ENCODE assay signal across 7 mouse cellular contexts in the genomic region with DNA sequence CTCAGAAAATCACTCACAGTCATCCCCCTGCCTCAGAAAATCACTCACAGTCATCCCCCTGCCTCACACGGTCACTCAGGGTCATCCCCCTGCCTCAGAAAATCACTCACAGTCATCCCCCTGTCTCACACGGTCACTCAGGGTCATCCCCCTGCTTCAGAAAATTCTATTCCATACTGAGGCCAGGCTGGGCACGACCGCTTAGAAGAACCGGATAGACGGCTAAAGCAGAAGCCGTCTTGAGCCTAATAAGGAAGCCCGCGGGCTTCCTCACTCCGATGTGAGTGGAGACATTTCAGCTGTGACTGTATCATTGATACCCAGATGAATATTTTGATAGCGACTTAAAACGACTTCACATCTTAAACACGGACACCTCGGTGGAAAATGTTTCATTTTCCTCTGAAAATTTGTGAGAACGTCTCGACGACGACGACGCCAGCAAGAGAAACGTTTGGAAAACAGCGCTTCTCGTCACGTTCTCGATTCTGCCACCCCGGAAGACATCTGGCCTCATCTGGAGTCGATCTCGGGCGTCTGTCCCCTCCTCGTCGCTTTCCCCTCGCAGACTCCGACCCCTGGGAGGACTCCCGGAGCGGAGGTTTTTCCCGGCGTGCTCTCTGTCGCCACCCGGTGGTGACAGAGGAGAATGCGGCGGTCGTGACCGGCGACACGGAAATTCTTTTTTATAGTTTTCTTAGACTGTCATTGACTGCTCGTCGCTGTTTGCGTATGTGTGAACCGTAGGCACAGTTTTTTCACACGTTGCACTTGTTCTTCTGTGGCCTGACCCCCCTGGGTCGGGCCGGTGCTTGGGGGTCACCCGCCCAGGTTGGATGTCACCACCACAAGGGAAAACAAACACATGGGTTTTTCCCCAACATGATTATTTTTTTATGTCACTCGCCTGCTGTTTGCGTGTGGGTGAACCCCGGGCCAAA. TPM values are rescaled to one million over a fixed set of nuclear protein-coding genes. Genes with fewer than 3 reads are reported as not detected.
DNase-seq lines count a peak whose midpoint lies in the region; ATAC-seq lines count a peak whose summit lies in the region.
"Not testable (repeated sequence)": the region's sequence is repeated elsewhere in the genome, so short reads cannot be mapped to it uniquely, and the experiment has no call there.

No protein-coding gene starts in this region.

- peak; percentile 56 for DNase-seq in adrenal gland, adult 8-10 months
- DNase-seq in embryo, embryonic 10 days (ENCODE audit: low spot score): peak; percentile 30
- peak; percentile 77 to 89 for DNase-seq in gastrocnemius, postnatal 4 days (ENCODE audit: low spot score in 2 of 2)
- peak; percentile 54 to 82 for DNase-seq in kidney, adult 8-10 months
- DNase-seq in left cerebral cortex, postnatal 4 days: peak; percentile 74
- peak; percentile 44 for DNase-seq in midbrain, embryonic 14.5 days
- peak; percentile 75 to 83 for DNase-seq in spleen, adult 18-20 months

- H3K4me3 ChIP-seq in midbrain, embryonic 14.5 days (replicated peaks; ENCODE audit: low read depth, low read length): not testable (repeated sequence)

- intact Hi-C loops in left cerebral cortex, postnatal 4 days (cut with DNase I): loop anchor here (2.0 kb wide), 1 partner anchor 15 kb away; no protein-coding TSS in a partner anchor

- ATAC-seq in midbrain, embryonic 14.5 days (ENCODE audit: low FRiP score, low TSS enrichment): 0 out of 2 replicates have a peak, but pooled peaks have one; percentile 0

- H3K9ac ChIP-seq in midbrain, embryonic 14.5 days (replicated peaks; ENCODE audit: low read length): not testable (repeated sequence)

- WGBS in midbrain, embryonic 14.5 days: 58% methylated on average over 56 of the region's 56 CpGs

- H3K9me3 ChIP-seq in midbrain, embryonic 14.5 days (ENCODE audit: control insufficient read depth, low read length): peaks cover 61% of the 10 kb centered on the region

- H3K4me2 ChIP-seq in midbrain, embryonic 14.5 days (ENCODE audit: low read length): peak overlapping the region; percentile 1; the same call in 1 of the 2 replicates

- H3K27ac ChIP-seq in midbrain, embryonic 14.5 days (replicated peaks; ENCODE audit: low read depth, low read length): 0 out of 2 replicates have a peak overlapping the region, but pooled peaks have one; percentile 74

- peaks cover 43% of the 10 kb centered on the region for H3K36me3 ChIP-seq in midbrain, embryonic 14.5 days (ENCODE audit: control insufficient read depth, insufficient read depth, low read length)

- not testable (repeated sequence) for H3K4me1 ChIP-seq in midbrain, embryonic 14.5 days (ENCODE audit: control insufficient read depth, insufficient read depth, low read length)

- H3K27me3 ChIP-seq in midbrain, embryonic 14.5 days (ENCODE audit: control insufficient read depth, insufficient read depth, low read length): not testable (repeated sequence)

RNA-seq across cellular contexts. Expression of gene Gm21887, which starts 19.5 kb away (rescaled TPM):
- 100 to 1,000 TPM; 122 to 338 (median 214) TPM for total RNA-seq in adrenal gland, adult 8-10 months (2022)
- total RNA-seq in gastrocnemius, postnatal 4 days (2021): 100 to 1,000 TPM in 1 of 2 experiments, 10 to 100 TPM in 1; 93.0 to 116 TPM
- 100 to 1,000 TPM; 291 to 417 TPM for total RNA-seq in left cerebral cortex, postnatal 4 days (2021)
- polyA plus RNA-seq in midbrain, embryonic 14.5 days (2014; fragmentation: Nextera tagmentation; extraction: Ambion mirVana): 126 and 339 TPM in 2 replicates

Comparison
In these comparisons a context has a peak if more than half of its experiments do, and no peak if none do; other contexts are left out.
1. DNase-seq: peak in every context shown above with its lines; median percentile 83 in gastrocnemius, postnatal 4 days; 79 in spleen, adult 18-20 months; 74 in left cerebral cortex, postnatal 4 days; 68 in kidney, adult 8-10 months; 56 in adrenal gland, adult 8-10 months; 44 in midbrain, embryonic 14.5 days; 30 in embryo, embryonic 10 days.